Mouse (Mus musculus) testis, adult 2 months (tissue): Measurements from ENCODE around the gene Impdh1. TPM values are rescaled to one million over a fixed set of nuclear protein-coding genes. Genes with fewer than 3 reads are reported as not detected.

Source experiments
- H3K27ac ChIP-seq: fragments of 200-500 bp; 2 replicates; pipeline ENCODE4 v1.5.1; 2012; ENCODE audit warnings: low read depth, low read length; ENCODE audit not compliant: control insufficient read depth, insufficient read depth
- H3K27me3 ChIP-seq: fragments of 200-500 bp; 2 replicates; pipeline ENCODE4 v1.6.1; 2012; ENCODE audit warnings: mild to moderate bottlenecking, low read length, moderate library complexity; ENCODE audit not compliant: control insufficient read depth, insufficient read depth
- H3K36me3 ChIP-seq: fragments of 200-500 bp; 2 replicates; pipeline ENCODE4 v1.6.1; 2012; ENCODE audit warnings: mild to moderate bottlenecking, low read length; ENCODE audit not compliant: control insufficient read depth, insufficient read depth
- H3K4me1 ChIP-seq: fragments of 200-500 bp; 2 replicates; pipeline ENCODE4 v1.6.1; 2012; ENCODE audit warnings: low read length; ENCODE audit not compliant: control insufficient read depth, insufficient read depth
- H3K4me3 ChIP-seq: fragments of 200-500 bp; 2 replicates; pipeline ENCODE4 v1.5.1; 2012; ENCODE audit warnings: low read depth, mild to moderate bottlenecking, low read length, moderate library complexity, mixed read lengths; ENCODE audit not compliant: control insufficient read depth
- CTCF ChIP-seq: fragments of 200-500 bp; IDR thresholded peaks from 2 replicates; pipeline ENCODE4 v1.5.1; 2012; ENCODE audit warnings: low read depth, mild to moderate bottlenecking, inconsistent platforms, low read length, moderate library complexity; ENCODE audit not compliant: control insufficient read depth, insufficient read depth, insufficient replicate concordance
- POLR2A ChIP-seq: fragments of 200-500 bp; IDR thresholded peaks from 2 replicates; pipeline ENCODE4 v1.6.1; 2012; ENCODE audit warnings: low read depth, mild to moderate bottlenecking, inconsistent platforms, low read length, moderate library complexity; ENCODE audit not compliant: control insufficient read depth
- polyA plus RNA-seq: library from polyadenylated mRNA; depleted of rRNA; stranded (reverse); fragments of >200 nt; gene quantifications from 2 replicates; pipeline ENCODE4 v1.2.3, GENCODE M21; 2012

Impdh1 gene
- polyA plus RNA-seq, 1 experiment = 6.1 TPM

DNA sequence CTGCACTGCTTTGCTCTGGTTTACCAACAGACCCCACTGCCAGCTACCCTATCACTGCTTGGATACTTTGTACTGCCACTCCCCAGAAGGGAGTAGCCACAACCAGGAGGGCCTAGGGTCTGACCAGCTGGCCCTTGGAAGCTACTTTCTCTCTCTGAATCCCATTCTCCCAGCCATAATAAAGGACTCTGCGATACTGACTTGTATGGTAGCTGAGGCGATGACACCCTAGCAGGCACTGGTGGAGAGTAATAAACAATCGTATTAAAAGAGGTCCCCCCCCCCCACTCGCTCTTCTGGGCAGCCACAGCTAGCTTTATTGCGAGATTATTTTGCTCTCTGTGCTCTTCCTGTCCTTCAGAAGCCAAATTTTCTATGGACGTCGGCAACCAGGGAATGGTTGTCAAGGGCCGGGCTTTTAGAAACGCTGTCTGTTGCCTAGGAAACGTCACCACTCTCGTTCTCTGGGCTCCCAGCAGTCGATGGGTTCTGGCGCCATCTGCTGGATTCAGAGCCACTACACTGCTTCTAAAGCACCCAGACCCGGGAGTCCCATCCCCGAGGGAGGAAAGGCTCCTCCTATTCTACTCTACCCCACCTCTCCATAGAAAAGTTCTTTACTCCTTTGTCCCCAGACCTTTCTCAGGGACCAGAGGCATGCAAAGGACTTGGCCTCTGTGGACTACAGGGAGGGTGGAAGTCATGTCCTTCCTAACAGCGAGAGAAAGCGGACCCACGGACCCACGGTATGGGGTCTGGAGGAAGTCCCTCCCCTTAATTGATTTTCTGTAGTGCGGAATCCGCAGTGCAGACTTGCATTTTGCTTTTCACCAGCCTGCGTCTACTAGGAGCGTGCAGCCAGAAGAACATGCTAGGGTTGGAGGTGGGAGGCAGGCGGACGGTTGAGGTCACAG is 17.6 kb downstream of the Impdh1 start:
- TF ChIP-seq POLR2A (no peak), CTCF (peak; percentile 87)
- no peak overlapping the region for H3K27ac ChIP-seq
- H3K36me3 ChIP-seq = no peaks in the 10 kb centered on the region
- no peaks in the 10 kb centered on the region for H3K27me3 ChIP-seq
- peak overlapping the region; percentile 77 for H3K4me3 ChIP-seq
- H3K4me1 ChIP-seq = peaks cover 15% of the 10 kb centered on the region

DNA sequence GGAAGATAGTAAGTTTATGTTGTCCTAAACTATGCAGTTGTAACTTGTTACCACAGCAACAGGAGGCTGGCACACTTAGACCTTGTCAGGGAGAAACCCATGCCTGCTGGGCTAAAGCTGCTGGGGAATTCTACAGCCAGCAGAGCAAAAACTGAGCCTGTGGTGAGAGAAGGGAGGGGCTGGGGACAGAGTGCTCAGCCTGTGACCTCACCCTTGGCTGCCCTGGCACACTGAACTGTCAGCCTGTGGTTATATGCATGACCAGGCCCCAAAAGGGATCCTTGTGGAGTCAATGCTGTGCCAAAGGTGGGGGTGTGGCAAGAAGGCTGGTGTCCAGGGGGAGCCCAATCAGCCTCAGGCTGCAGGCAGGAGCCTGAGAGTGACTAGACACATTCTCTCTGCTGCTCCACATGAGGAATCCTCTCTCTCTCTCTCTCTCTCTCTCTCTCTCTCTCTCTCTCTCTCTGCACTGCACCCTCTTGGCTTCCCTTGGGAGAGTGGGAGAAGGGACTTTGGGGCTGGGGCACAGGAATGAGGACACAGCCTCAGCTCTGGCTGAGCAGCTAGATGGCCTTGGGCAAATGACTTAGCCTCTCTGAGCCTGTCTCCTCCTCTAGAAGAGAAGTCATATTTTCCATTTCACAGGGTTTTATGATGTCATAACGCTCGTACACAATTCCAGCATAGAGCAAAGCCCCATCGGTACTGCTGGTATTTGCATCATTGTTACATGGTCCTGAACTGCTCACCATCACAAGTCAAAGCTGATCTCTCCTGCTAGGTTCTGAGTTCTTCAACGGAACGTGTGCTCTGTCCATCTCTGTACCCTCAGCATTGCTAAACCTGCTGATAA is 20.1 kb downstream of the Impdh1 start:
- H3K27me3 ChIP-seq = no peaks in the 10 kb centered on the region

DNA sequence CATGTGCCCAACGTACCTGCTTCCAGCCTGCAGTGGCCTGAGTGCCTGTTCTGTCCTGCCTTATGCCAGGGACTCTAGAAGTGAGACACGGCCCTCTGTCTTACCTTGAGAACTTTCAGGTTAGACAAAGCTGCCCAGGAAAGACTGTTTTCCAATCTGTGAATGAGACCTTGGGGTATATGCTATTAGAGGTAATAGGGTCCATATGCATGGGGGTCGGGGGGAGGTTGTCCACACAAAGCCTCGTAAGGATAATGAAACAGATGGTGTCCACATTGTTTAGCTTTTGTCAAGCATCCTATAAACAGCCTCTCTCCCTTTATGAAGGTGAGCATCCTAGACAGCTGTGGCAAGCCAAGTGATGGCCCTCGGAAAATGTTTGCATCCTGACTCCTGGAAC is 21.0 kb downstream of the Impdh1 start:
- Histone ChIP-seq H3K27ac (no peak overlapping the region), H3K27me3 (no peaks in the 10 kb centered on the region), H3K36me3 (no peaks in the 10 kb centered on the region), H3K4me3 (no peak overlapping the region), H3K4me1 (peaks cover 13% of the 10 kb centered on the region)
- no peak for TF ChIP-seq CTCF
- no peak for TF ChIP-seq POLR2A

More for the DNA sequence above, 20.1 kb downstream of the Impdh1 start:
- Histone ChIP-seq H3K36me3 (no peaks in the 10 kb centered on the region), H3K27ac (no peak overlapping the region), H3K4me1 (peaks cover 15% of the 10 kb centered on the region), H3K4me3 (no peak overlapping the region)
- no peak for TF ChIP-seq CTCF
- TF ChIP-seq POLR2A = no peak

DNA sequence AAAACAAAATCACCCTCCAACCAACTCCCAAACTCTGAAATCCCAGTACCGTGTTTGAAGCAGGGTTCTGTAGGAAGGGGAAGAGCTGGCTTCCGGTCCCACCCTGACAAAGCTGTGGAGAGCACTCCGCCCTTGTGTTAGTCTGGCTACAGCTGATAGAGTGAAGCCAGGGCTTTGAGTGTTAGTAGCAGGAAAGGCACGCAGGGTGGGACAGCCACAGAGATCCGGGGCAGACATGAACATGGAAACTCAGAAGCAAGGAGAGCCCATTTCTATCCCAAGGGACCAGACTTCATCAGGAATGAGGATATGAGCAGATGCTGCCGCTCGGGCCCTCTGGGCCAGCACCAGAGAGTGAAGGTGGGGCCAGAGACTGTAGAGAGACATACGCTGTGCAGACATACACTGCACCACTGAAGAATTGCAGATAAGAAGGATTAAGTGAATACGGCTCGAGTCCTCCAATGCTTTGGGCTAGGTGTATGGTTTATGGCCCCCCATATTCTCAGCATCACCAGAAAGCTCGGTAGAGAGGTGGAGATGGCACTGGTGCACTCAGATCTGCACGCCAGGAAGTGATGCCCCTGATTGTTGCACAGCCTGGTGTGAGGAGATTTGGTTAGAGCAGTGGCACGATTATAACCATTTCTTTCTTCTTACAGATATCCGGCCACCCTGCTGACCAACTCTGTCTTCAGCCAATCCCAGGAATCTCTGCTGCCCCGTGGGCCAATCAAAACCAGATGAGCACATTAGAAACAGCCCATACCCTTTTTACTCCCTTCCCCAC is 22.0 kb downstream of the Impdh1 start:
- no peak overlapping the region for H3K27ac ChIP-seq
- TF ChIP-seq CTCF (no peak), POLR2A (no peak)
- H3K4me3 ChIP-seq = no peak overlapping the region
- no peaks in the 10 kb centered on the region for H3K36me3 ChIP-seq
- no peaks in the 10 kb centered on the region for H3K27me3 ChIP-seq
- peaks cover 11% of the 10 kb centered on the region for H3K4me1 ChIP-seq

DNA sequence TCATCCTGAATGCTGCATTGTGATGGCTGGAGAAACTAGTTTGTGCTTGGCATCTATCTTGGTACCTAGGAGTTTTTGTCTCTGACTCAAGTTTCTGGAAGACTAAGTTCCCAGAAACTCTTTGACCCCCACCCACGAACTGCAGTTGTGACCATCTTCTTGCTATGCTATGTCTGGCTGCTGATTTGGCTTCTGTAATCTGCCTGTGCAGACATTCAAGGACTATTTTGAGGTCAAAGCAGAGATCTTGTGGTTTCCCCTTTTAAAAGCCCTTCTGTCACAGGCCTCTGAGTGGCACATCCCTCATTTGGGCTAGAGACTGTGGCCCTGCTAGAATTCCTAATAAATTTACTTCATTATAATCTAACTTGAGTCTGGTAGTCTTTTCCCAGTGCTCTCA is 28.2 kb downstream of the Impdh1 start:
- Histone ChIP-seq H3K4me3 (no peak overlapping the region), H3K36me3 (no peaks in the 10 kb centered on the region), H3K4me1 (no peaks in the 10 kb centered on the region), H3K27ac (no peak overlapping the region), H3K27me3 (no peaks in the 10 kb centered on the region)
- TF ChIP-seq CTCF (no peak), POLR2A (no peak)

DNA sequence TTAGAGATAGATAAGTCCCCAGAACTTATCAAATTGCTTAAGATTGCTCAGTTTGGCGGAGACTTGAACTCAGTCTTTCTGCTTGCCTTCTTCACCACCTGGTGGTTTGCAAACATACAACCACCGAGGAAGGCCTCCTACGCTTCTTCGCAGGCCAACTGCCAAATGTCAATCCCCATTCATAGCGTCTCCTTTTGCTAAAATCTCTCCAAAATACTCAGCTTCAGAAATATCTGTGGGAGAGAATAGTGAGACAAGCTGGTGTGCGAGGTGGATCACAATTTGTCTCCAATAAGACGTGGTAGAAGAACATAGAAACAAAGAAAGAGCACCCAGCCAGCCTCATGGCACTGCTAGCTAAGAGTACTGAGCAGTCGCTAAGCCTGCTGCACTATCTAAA is 36.3 kb downstream of the Impdh1 start:
- Histone ChIP-seq H3K4me1 (peaks cover 10% of the 10 kb centered on the region), H3K4me3 (no peak overlapping the region), H3K36me3 (no peaks in the 10 kb centered on the region), H3K27ac (no peak overlapping the region), H3K27me3 (no peaks in the 10 kb centered on the region)
- TF ChIP-seq CTCF = no peak

DNA sequence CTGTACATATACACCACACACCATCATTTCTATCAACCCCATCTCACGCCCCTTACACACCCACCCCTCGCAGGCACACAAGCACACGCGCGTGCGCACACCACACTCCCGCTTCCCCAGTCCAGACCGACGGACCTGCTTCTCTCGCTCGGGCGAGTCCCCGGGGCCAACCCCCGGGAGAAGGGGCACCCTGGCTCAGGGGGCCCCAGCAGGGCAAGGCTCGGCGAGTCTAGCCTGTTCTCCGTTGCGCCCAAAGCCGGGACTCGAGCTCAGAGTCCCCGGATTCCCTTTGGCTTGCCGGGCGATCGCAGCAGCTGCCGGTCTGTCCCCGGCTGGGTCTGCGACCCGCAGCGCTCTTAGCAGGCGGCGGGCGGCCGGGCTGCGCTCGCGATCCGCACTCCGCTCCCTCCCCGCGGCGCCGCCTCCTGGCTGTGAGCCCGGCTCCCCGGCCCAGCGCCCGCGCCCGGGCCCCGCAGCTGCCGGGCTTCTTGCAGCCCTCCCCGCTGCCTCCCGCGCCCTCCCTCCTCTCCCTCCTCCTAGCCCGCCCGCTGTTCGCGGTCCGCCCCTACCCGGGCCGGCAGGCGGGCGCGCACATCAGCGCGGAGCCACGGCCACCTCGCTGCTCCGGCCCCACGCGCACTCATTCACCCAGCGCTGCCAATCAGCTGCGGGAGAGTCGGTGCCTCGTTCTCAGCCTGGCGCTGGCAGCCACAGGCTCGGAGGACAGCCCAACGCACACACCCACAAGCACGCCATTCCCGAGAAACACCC is 37.1 kb downstream of the Impdh1 start, which contains the start of gene Prrt4:
Gene Prrt4, minus strand, starts transcription at position 697 of the 771 bp plus-strand sequence.
- no peak within 1 kb of the TSS for H3K27ac ChIP-seq
- H3K4me1 ChIP-seq = peaks cover 10% of the 10 kb centered on the region
- TF ChIP-seq POLR2A (no peak), CTCF (no peak)
- no peaks in the 10 kb centered on the region for H3K27me3 ChIP-seq
- H3K36me3 ChIP-seq = no peaks in the 10 kb centered on the region
- H3K4me3 ChIP-seq = peak within 1 kb of the TSS; percentile 69
